Mouse (Mus musculus): Measurements from ENCODE around the gene Gm48552. TPM values are rescaled to one million over a fixed set of nuclear protein-coding genes. Genes with fewer than 3 reads are reported as not detected.

Gm48552 gene
- polyA plus RNA-seq, 1 experiment, result 0.73 TPM

GRCm38 (mm10) chr10:81409330-81409729 is 20.5 kb downstream of the Gm48552 start:
- Histone ChIP-seq H3K36me3 (ENCODE audit: control insufficient read depth, insufficient read depth) (peaks cover 19% of the 10 kb centered on the region), H3K79me2 (ENCODE audit: control insufficient read depth, insufficient read depth) (peaks cover 28% of the 10 kb centered on the region), H3ac (ENCODE audit: control insufficient read depth, insufficient read length) (no peak overlapping the region), H3K4me3 (peak overlapping the region; percentile 5), H3K4me2 (ENCODE audit: low read depth) (peak overlapping the region; percentile 76), H3K27me3 (ENCODE audit: control insufficient read depth, insufficient read depth, insufficient read length) (no peaks in the 10 kb centered on the region)
- TF ChIP-seq MYOD1 (IDR thresholded peaks at IDR 0.05; ENCODE audit: control insufficient read depth in 1 of 3, insufficient read length in 2 of 3, low read depth in 2 of 3), result peak in 1 of 3 experiments; percentile 76
- TF ChIP-seq POLR2AphosphoS2 (IDR thresholded peaks at IDR 0.05; ENCODE audit: insufficient read length, low read depth), result no peak
- TF ChIP-seq USF1 (IDR thresholded peaks at IDR 0.05; ENCODE audit: low read depth), result no peak
- no peak for TF ChIP-seq CEBPB (IDR thresholded peaks at IDR 0.05; ENCODE audit: insufficient read depth, poor library complexity, severe bottlenecking)
- TF ChIP-seq E2F4 (IDR thresholded peaks at IDR 0.05; ENCODE audit: insufficient read depth), result no peak
- TF ChIP-seq MYOG (IDR thresholded peaks at IDR 0.05; ENCODE audit: control insufficient read depth in 1 of 3, insufficient read depth in 1 of 3, insufficient read length in 2 of 3, low read depth in 2 of 3), result peak in 1 of 3 experiments; percentile 47

- no peaks in the 10 kb centered on the region for H3K27me3 ChIP-seq (ENCODE audit: control insufficient read depth, insufficient read depth, insufficient read length)
- no peak overlapping the region for H3ac ChIP-seq (ENCODE audit: control insufficient read depth, insufficient read length)
- peak overlapping the region; percentile 76 for H3K4me2 ChIP-seq (ENCODE audit: low read depth)
- TF ChIP-seq MAX (IDR thresholded peaks at IDR 0.05; ENCODE audit: low read depth), result no peak
- TF ChIP-seq USF1 (IDR thresholded peaks at IDR 0.05; ENCODE audit: low read depth), result no peak
- TF ChIP-seq SRF (IDR thresholded peaks at IDR 0.05; ENCODE audit: control insufficient read depth, insufficient read length, low read depth), result no peak
- TF ChIP-seq MYOD1 (IDR thresholded peaks at IDR 0.05; ENCODE audit: control insufficient read depth in 1 of 3, insufficient read length in 2 of 3, low read depth in 2 of 3), result peak in 1 of 3 experiments; percentile 9
- H3K79me2 ChIP-seq (ENCODE audit: control insufficient read depth, insufficient read depth), result peaks cover 38% of the 10 kb centered on the region
- peaks cover 12% of the 10 kb centered on the region for H3K36me3 ChIP-seq (ENCODE audit: control insufficient read depth, insufficient read depth)
- peak overlapping the region; percentile 5 for H3K4me3 ChIP-seq
Observed at GRCm38 (mm10) chr10:81410350-81410749, 21.5 kb downstream of the Gm48552 start.

- Histone ChIP-seq H3ac (ENCODE audit: control insufficient read depth, insufficient read length) (no peak overlapping the region), H3K36me3 (ENCODE audit: control insufficient read depth, insufficient read depth) (peaks cover 6% of the 10 kb centered on the region), H3K79me2 (ENCODE audit: control insufficient read depth, insufficient read depth) (peaks cover 44% of the 10 kb centered on the region), H3K4me2 (ENCODE audit: low read depth) (peak overlapping the region; percentile 76), H3K4me3 (no peak overlapping the region), H3K27me3 (ENCODE audit: control insufficient read depth, insufficient read depth, insufficient read length) (no peaks in the 10 kb centered on the region)
- TF ChIP-seq MYOD1 (IDR thresholded peaks at IDR 0.05; ENCODE audit: control insufficient read depth in 1 of 3, insufficient read length in 2 of 3, low read depth in 2 of 3), result peak in 1 of 3 experiments; percentile 48
- TF ChIP-seq MAX (IDR thresholded peaks at IDR 0.05; ENCODE audit: low read depth), result no peak
- TF ChIP-seq MYOG (IDR thresholded peaks at IDR 0.05; ENCODE audit: control insufficient read depth in 1 of 3, insufficient read depth in 1 of 3, insufficient read length in 2 of 3, low read depth in 2 of 3), result no peak
Observed at GRCm38 (mm10) chr10:81410981-81411380, 22.2 kb downstream of the Gm48552 start.

DNA sequence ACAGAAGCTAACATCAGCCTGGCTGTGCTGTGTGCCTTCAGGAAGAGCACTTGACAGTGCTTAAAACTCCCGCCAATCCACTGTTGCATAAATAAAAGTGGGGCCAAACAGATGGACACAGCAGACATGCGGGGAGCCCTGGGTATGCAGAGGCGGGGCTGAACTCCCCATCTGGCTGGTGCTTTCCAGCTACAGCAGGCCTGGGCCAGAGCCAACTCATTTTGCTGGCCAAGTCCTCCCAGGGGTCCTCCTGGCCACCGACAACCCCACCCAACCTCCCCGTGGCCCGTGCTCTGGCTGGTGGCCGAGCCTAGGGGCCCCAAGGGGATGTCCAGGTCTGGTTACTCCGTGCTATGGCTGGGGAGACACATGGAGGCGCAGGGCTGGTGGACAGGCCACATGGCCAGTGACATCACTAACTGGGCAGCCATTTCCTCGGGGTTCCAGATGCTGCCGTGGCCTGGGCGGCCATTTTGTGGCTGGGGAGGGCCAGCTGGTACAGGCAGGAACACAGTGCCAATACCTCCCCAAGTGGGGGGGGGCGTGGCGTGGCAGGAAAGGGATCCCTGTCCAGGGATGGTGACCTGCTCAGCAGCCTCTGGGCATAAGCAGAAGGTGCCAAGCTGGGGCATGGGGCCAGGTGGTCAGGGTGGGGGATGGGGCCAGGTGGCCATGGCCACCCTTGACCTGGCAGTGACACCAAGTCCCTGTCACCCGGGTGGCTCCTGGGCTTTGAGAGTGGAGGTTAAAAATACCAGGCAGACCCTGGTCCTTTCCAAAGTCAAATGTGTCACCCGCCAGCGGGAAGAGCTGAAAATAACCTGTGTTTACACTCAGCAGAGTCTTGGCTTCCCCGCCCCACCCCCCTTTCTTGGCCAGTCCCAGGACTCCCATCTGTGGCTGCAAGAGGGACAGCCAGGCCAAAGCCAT is 22.9 kb downstream of the Gm48552 start:
- peak; percentile 69 for TF ChIP-seq USF1 (IDR thresholded peaks at IDR 0.05; ENCODE audit: low read depth)
- no peak for TF ChIP-seq MAX (IDR thresholded peaks at IDR 0.05; ENCODE audit: low read depth)
- TF ChIP-seq CEBPB (IDR thresholded peaks at IDR 0.05; ENCODE audit: insufficient read depth, poor library complexity, severe bottlenecking), result no peak
- peak in 1 of 3 experiments; percentile 1 for TF ChIP-seq MYOD1 (IDR thresholded peaks at IDR 0.05; ENCODE audit: control insufficient read depth in 1 of 3, insufficient read length in 2 of 3, low read depth in 2 of 3)
- TF ChIP-seq MYOG (IDR thresholded peaks at IDR 0.05; ENCODE audit: control insufficient read depth in 1 of 3, insufficient read depth in 1 of 3, insufficient read length in 2 of 3, low read depth in 2 of 3), result peak in 2 of 3 experiments; percentile 2 to 57
- no peak for TF ChIP-seq REST (IDR thresholded peaks at IDR 0.05; ENCODE audit: insufficient read depth, insufficient read length)
- TF ChIP-seq E2F4 (IDR thresholded peaks at IDR 0.05; ENCODE audit: insufficient read depth), result peak; percentile 69
- TF ChIP-seq SRF (IDR thresholded peaks at IDR 0.05; ENCODE audit: control insufficient read depth, insufficient read length, low read depth), result no peak
- no peak for TF ChIP-seq TCF12 (IDR thresholded peaks at IDR 0.05; ENCODE audit: insufficient read depth, poor library complexity, severe bottlenecking)
- TF ChIP-seq POLR2AphosphoS2 (IDR thresholded peaks at IDR 0.05; ENCODE audit: insufficient read length, low read depth), result no peak
- no peak for TF ChIP-seq TCF3 (IDR thresholded peaks at IDR 0.05; ENCODE audit: insufficient read length, low read depth)
- no peak for TF ChIP-seq POLR2A (IDR thresholded peaks at IDR 0.05; ENCODE audit: insufficient read length, low read depth)
- peak overlapping the region; percentile 76 for H3K4me2 ChIP-seq (ENCODE audit: low read depth)
- no peak overlapping the region for H3K4me3 ChIP-seq

DNA sequence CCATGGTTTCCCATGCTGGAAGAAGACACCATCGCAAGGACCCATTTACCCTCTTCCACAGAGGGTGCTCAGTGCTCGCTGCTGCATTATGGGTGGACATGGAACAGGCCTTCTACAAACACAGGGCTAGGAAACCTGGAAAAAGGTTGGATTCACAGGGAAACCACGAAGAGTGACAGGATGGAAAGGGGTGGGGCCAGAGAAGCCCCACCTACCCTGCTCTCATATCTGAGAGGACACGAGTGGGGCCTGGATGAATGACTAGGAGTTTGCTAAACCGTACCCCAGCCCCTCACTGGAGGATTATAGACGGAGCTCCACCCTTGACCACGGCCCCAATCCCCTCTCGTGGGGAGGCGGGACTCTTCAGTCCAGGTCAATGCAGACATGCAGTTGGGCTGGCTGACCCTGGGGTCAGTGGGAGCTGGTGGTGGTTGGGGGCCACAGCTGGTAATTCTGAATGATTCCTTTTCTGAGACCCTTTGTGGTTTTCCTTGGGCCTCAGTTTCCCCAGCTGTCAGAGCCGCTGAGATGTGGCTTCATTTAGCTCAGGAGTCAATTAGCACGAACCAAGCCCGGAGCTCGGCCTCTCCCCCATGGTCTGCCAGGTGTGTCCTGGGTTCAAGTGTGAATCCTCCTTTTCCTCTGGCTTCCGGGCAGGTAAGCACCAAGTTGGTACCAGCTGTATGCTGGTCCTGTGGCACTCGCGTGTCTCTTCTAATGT is 23.9 kb downstream of the Gm48552 start:
- Histone ChIP-seq H3K4me3 (no peak overlapping the region), H3ac (ENCODE audit: control insufficient read depth, insufficient read length) (no peak overlapping the region), H3K36me3 (ENCODE audit: control insufficient read depth, insufficient read depth) (peaks cover 2% of the 10 kb centered on the region), H3K4me2 (ENCODE audit: low read depth) (peak overlapping the region; percentile 76), H3K27me3 (ENCODE audit: control insufficient read depth, insufficient read depth, insufficient read length) (no peaks in the 10 kb centered on the region), H3K79me2 (ENCODE audit: control insufficient read depth, insufficient read depth) (peaks cover 47% of the 10 kb centered on the region)
- no peak for TF ChIP-seq MYOD1 (IDR thresholded peaks at IDR 0.05; ENCODE audit: control insufficient read depth in 1 of 3, insufficient read length in 2 of 3, low read depth in 2 of 3)
- TF ChIP-seq TCF3 (IDR thresholded peaks at IDR 0.05; ENCODE audit: insufficient read length, low read depth), result no peak
- no peak for TF ChIP-seq TCF12 (IDR thresholded peaks at IDR 0.05; ENCODE audit: insufficient read depth, poor library complexity, severe bottlenecking)
- TF ChIP-seq MAX (IDR thresholded peaks at IDR 0.05; ENCODE audit: low read depth), result no peak
- no peak for TF ChIP-seq CEBPB (IDR thresholded peaks at IDR 0.05; ENCODE audit: insufficient read depth, poor library complexity, severe bottlenecking)
- TF ChIP-seq REST (IDR thresholded peaks at IDR 0.05; ENCODE audit: insufficient read depth, insufficient read length), result no peak
- TF ChIP-seq POLR2AphosphoS2 (IDR thresholded peaks at IDR 0.05; ENCODE audit: insufficient read length, low read depth), result no peak
- no peak for TF ChIP-seq E2F4 (IDR thresholded peaks at IDR 0.05; ENCODE audit: insufficient read depth)
- TF ChIP-seq MYOG (IDR thresholded peaks at IDR 0.05; ENCODE audit: control insufficient read depth in 1 of 3, insufficient read depth in 1 of 3, insufficient read length in 2 of 3, low read depth in 2 of 3), result no peak
- no peak for TF ChIP-seq SRF (IDR thresholded peaks at IDR 0.05; ENCODE audit: control insufficient read depth, insufficient read length, low read depth)
- TF ChIP-seq POLR2A (IDR thresholded peaks at IDR 0.05; ENCODE audit: insufficient read length, low read depth), result no peak
- TF ChIP-seq USF1 (IDR thresholded peaks at IDR 0.05; ENCODE audit: low read depth), result no peak

More for the DNA sequence above, 22.9 kb downstream of the Gm48552 start:
- no peaks in the 10 kb centered on the region for H3K36me3 ChIP-seq (ENCODE audit: control insufficient read depth, insufficient read depth)
- peaks cover 47% of the 10 kb centered on the region for H3K79me2 ChIP-seq (ENCODE audit: control insufficient read depth, insufficient read depth)
- no peaks in the 10 kb centered on the region for H3K27me3 ChIP-seq (ENCODE audit: control insufficient read depth, insufficient read depth, insufficient read length)
- no peak overlapping the region for H3ac ChIP-seq (ENCODE audit: control insufficient read depth, insufficient read length)

Data from myocyte (in vitro differentiated cells).